Mouse (Mus musculus) ES-Bruce4 (cell line): ENCODE results near the gene Il22ra1. TPM values are rescaled to one million over a fixed set of nuclear protein-coding genes. Genes with fewer than 3 reads are reported as not detected.

Experiments
- H3K27ac ChIP-seq: 2 replicates; pipeline ENCODE4 v1.5.1; 2012; ENCODE audit warnings: low read length, inconsistent platforms; ENCODE audit not compliant: insufficient read depth
- H3K27me3 ChIP-seq: 2 replicates; pipeline ENCODE4 v1.6.1; 2012; ENCODE audit warnings: mild to moderate bottlenecking, low read length, inconsistent platforms; ENCODE audit not compliant: control insufficient read depth, poor library complexity, insufficient read depth, severe bottlenecking
- H3K36me3 ChIP-seq: 2 replicates; pipeline ENCODE4 v1.6.1; 2012; ENCODE audit warnings: inconsistent platforms, mild to moderate bottlenecking, low read length, moderate library complexity; ENCODE audit not compliant: control insufficient read depth, poor library complexity, insufficient read depth, severe bottlenecking
- H3K4me1 ChIP-seq: one replicate; pipeline ENCODE4 v1.8.1; 2011; ENCODE audit warnings: low read length; ENCODE audit not compliant: control insufficient read depth, insufficient read depth
- H3K4me3 ChIP-seq: 2 replicates; pipeline ENCODE4 v1.5.1; 2011; ENCODE audit warnings: low read depth, mild to moderate bottlenecking, low read length
- H3K9ac ChIP-seq: 2 replicates; pipeline ENCODE4 v1.6.1; 2012; ENCODE audit warnings: low read depth, mild to moderate bottlenecking, inconsistent platforms; ENCODE audit not compliant: poor library complexity, severe bottlenecking
- H3K9me3 ChIP-seq: replicated peaks from 2 replicates; pipeline ENCODE4 v1.6.1; 2012; ENCODE audit warnings: mild to moderate bottlenecking, low read length, inconsistent platforms; ENCODE audit not compliant: control insufficient read depth, poor library complexity, insufficient read depth, severe bottlenecking
- CTCF ChIP-seq: IDR thresholded peaks from one replicate; pipeline ENCODE4 v1.8.1; 2011; ENCODE audit warnings: low read depth, low read length
- EP300 ChIP-seq: IDR thresholded peaks from 2 replicates; pipeline ENCODE4 v1.6.1; 2011; ENCODE audit warnings: low read depth, low read length; ENCODE audit not compliant: insufficient read depth
- POLR2A ChIP-seq: IDR thresholded peaks from one replicate; pipeline ENCODE4 v1.8.1; 2011; ENCODE audit warnings: low read length; ENCODE audit not compliant: insufficient read depth
- polyA plus RNA-seq: library from polyadenylated mRNA; stranded (reverse); fragments of >200 nt; gene quantifications from 2 replicates; pipeline ENCODE4 v1.2.4, GENCODE M21; 2011; ENCODE audit warnings: low read depth; ENCODE audit not compliant: missing spikeins, insufficient read depth, insufficient read length

The Il22ra1 gene
- polyA plus RNA-seq: not detected in 2 replicates

DNA sequence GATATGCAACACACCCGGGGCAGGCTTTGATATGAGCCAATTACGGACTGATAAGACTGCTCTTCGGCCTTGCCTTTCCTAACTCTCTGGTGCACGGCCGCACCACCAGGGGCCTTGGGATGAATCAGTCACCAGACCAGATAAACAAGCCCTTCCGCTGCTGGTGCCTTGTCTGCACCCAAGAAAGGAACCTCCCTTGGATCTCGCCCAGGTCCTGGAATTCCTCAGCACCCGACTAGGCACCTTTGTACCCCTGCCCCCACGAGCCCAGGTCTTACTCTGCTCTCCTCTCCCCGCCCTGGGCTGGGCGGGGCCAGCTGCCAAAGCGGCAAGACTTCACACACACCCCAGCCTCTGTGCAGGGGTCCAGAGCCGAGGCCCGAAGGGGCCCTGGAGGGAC is at the start of gene Il22ra1:
Gene Il22ra1, plus strand, starts transcription at position 356 of the 400 bp plus-strand sequence.
- Histone ChIP-seq H3K36me3 (no peaks in the 10 kb centered on the region), H3K9me3 (no peaks in the 10 kb centered on the region), H3K4me3 (peak within 1 kb of the TSS; percentile 27), H3K27me3 (no peaks in the 10 kb centered on the region), H3K27ac (no peak within 1 kb of the TSS), H3K4me1 (no peaks in the 10 kb centered on the region), H3K9ac (no peak within 1 kb of the TSS)
- TF ChIP-seq POLR2A (no peak), CTCF (no peak)

DNA sequence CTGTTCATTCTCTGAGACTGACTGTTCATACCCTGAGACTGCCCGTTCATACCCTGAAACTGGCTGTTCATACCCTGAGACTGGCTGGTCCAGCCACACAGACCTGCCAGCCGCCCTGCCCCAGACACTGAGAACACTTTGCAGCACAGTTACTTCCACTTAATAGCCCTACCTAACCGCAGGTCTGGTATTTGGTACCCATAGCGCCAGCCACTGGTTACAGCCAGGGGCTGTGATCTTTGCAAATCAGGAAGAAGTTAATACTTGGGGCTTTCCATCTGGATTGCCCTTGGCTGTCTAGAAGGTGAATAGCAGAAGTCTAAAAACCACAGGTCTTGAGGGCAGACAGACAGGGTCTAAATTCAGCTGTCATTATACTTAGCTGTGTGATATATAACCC is 48.7 kb upstream of the Il22ra1 start:
- Histone ChIP-seq H3K9me3 (no peaks in the 10 kb centered on the region), H3K36me3 (no peaks in the 10 kb centered on the region), H3K27ac (no peak overlapping the region), H3K9ac (no peak overlapping the region), H3K27me3 (no peaks in the 10 kb centered on the region), H3K4me1 (peaks cover 3% of the 10 kb centered on the region), H3K4me3 (no peak overlapping the region)
- TF ChIP-seq CTCF (no peak), POLR2A (no peak), EP300 (no peak)

DNA sequence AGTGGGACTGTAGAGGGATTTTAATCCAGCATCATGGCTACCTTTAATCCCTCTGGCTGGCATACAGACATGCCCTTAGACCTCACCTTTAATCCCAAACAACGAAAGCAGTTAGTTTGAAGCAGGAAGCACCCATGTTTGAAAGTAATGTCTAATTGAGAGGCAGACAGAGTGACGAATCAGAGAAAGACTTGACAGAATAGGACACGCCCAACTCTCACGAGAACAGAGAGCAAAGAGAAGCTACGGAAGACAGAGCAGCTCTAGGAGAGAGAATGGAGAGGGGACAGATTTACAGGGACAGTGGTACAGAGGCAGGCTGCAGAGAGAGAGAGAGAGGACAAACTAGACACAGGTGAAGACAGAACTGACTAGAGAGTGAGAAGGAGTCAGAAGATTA is 46.2 kb upstream of the Il22ra1 start:
- H3K9me3 ChIP-seq: no peaks in the 10 kb centered on the region
- H3K4me3 ChIP-seq: no peak overlapping the region
- H3K27me3 ChIP-seq: peaks cover 6% of the 10 kb centered on the region
- no peak overlapping the region for H3K27ac ChIP-seq
- peaks cover 3% of the 10 kb centered on the region for H3K4me1 ChIP-seq
- TF ChIP-seq CTCF: no peak
- no peak for TF ChIP-seq POLR2A
- no peak for TF ChIP-seq EP300
- H3K9ac ChIP-seq: no peak overlapping the region
- no peaks in the 10 kb centered on the region for H3K36me3 ChIP-seq

DNA sequence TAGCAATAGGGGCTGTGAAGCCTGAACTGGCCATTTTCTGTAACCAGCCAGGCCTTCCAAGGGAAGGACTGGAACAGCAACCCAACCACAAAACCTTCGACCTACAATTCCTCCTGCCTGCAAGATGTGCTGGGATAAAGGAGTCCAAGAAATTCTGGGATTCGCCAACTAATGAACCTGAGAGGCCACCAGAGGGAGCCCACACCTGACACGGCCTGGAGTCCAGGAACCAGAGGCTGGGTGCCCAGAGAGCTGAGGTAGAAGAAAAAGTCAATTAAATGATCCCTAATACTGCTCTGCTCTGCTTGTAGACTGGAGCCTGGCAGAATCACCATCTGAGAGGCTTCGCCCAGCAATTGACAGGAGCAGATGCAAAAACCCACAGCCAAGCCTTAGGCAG is 44.4 kb upstream of the Il22ra1 start:
- TF ChIP-seq POLR2A: no peak
- TF ChIP-seq CTCF: peak; percentile 66
- H3K9me3 ChIP-seq: no peaks in the 10 kb centered on the region
- H3K36me3 ChIP-seq: no peaks in the 10 kb centered on the region
- H3K4me1 ChIP-seq: peaks cover 3% of the 10 kb centered on the region
- no peak overlapping the region for H3K27ac ChIP-seq
- H3K9ac ChIP-seq: no peak overlapping the region
- no peak overlapping the region for H3K4me3 ChIP-seq
- peaks cover 10% of the 10 kb centered on the region for H3K27me3 ChIP-seq

DNA sequence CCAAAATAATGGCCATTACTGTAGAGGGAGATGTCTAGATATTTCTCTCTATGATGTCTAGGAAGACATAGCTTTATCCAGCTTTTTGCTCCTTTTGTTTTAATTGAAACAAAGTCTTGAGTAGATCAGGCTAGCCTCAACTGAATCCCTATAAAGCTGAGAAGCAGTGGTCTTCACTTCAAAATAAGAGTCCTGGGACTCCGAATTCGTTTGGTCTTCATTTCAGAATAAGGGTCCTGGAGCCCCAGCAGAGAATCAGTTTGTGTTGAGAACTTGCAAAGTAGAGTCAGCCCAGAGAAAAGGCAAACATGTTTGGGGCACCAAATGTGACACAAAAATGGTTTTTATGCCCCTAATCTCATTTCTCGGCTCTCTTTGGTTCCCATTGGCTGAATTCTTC is 43.2 kb upstream of the Il22ra1 start:
- Histone ChIP-seq H3K27ac (no peak overlapping the region), H3K4me1 (peaks cover 3% of the 10 kb centered on the region), H3K4me3 (no peak overlapping the region), H3K27me3 (peaks cover 10% of the 10 kb centered on the region), H3K36me3 (no peaks in the 10 kb centered on the region), H3K9ac (no peak overlapping the region), H3K9me3 (no peaks in the 10 kb centered on the region)
- no peak for TF ChIP-seq POLR2A
- TF ChIP-seq EP300: no peak
- no peak for TF ChIP-seq CTCF

DNA sequence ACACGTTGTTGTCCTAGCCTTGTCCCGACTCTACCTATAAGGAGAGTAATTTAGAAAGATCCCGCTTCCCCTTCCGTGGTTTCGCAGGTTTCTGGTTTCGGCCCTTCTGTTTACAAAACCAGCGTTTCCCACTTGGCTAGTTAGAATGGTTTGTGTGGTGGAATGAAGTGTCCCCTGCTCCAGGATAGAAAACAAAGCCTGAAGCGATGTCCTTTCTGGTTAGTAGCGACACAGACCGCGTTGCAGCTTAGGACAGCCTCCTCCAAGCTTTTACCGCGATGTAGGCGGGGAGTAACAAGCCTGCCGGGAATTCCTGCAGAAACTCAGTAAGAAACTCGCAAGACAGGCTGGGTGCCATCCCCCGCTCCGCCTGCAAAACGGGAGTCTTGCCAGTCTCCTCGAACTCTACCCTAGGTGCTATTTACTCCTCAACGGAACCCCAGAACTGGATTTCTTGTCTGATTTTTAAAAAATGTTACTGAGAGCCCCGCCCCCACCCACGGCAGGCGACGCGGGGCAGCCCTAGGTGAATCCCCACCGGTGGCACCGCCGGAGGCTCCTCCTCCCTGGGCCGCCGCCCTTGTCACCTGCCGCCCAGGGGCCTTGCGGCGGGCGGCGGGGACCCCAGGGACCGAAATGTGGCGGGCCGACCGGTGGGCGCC is 41.9 kb upstream of the Il22ra1 start, which contains the start of gene Ifnlr1:
Gene Ifnlr1, plus strand, starts transcription at position 382 of the 662 bp plus-strand sequence.
- H3K9me3 ChIP-seq: no peaks in the 10 kb centered on the region
- H3K27ac ChIP-seq: no peak within 1 kb of the TSS
- peak within 1 kb of the TSS; percentile 93 for H3K9ac ChIP-seq
- TF ChIP-seq POLR2A (no peak), CTCF (no peak), EP300 (no peak)
- H3K4me3 ChIP-seq: peak within 1 kb of the TSS; percentile 74
- peaks cover 3% of the 10 kb centered on the region for H3K4me1 ChIP-seq
- no peaks in the 10 kb centered on the region for H3K36me3 ChIP-seq
- peaks cover 10% of the 10 kb centered on the region for H3K27me3 ChIP-seq
